Mouse (Mus musculus) liver, embryonic 13.5 days (tissue): Measurements from ENCODE around the gene Zfp827. TPM values are rescaled to one million over a fixed set of nuclear protein-coding genes. Genes with fewer than 3 reads are reported as not detected.

ENCODE experiments used
- ATAC-seq: fragments of 200-750 bp; cut with Nextera tagmentation; 2 replicates; pipeline ENCODE4 v1.8.0; 2017; ENCODE audit warnings: low read depth, mild to moderate bottlenecking, moderate number of reproducible peaks, moderate library complexity
- DNase-seq: peaks from one replicate; pipeline ENCODE4 v3.0.0; 2022
- H3K27ac ChIP-seq: fragments of 300-500 bp; sonication (generic); 2 replicates; pipeline ENCODE4 v1.5.1; 2015; ENCODE audit warnings: moderate library complexity, mild to moderate bottlenecking, inconsistent platforms
- H3K27me3 ChIP-seq: fragments of 300-500 bp; sonication (generic); 2 replicates; pipeline ENCODE4 v1.6.1; 2015; ENCODE audit warnings: mild to moderate bottlenecking, inconsistent platforms
- H3K36me3 ChIP-seq: fragments of 300-500 bp; sonication (generic); 2 replicates; pipeline ENCODE4 v1.6.1; 2015; ENCODE audit warnings: mild to moderate bottlenecking, inconsistent platforms
- H3K4me1 ChIP-seq: fragments of 300-500 bp; sonication (generic); replicated peaks from 2 replicates; pipeline ENCODE4 v1.6.1; 2015; ENCODE audit warnings: inconsistent platforms
- H3K4me2 ChIP-seq: fragments of 300-500 bp; sonication (generic); 2 replicates; pipeline ENCODE4 v1.6.1; 2015; ENCODE audit warnings: inconsistent platforms, mild to moderate bottlenecking, moderate library complexity
- H3K4me3 ChIP-seq: fragments of 300-500 bp; sonication (generic); replicated peaks from 2 replicates; pipeline ENCODE4 v1.5.1; 2015; ENCODE audit warnings: mild to moderate bottlenecking, inconsistent platforms
- H3K9ac ChIP-seq: fragments of 300-500 bp; sonication (generic); 2 replicates; pipeline ENCODE4 v1.6.1; 2015; ENCODE audit warnings: mild to moderate bottlenecking, inconsistent platforms
- H3K9me3 ChIP-seq: fragments of 300-500 bp; sonication (generic); replicated peaks from 2 replicates; pipeline ENCODE4 v1.6.1; 2016; ENCODE audit warnings: inconsistent platforms
- WGBS: fragments of 180-500 bp; shearing (Covaris S2); methylation state at CpG from one replicate; pipeline ENCODE4 v1.1.7; 2015; ENCODE audit not compliant: insufficient replicate concordance; 5-methylcytosine and 5-hydroxymethylcytosine counted together
- polyA plus RNA-seq: library from polyadenylated mRNA; unstranded; fragments of >200 nt; fragmentation: Nextera tagmentation; extraction: Ambion mirVana; gene quantifications from 2 replicates; pipeline ENCODE4 v1.2.1, GENCODE M21; 2015

Zfp827 gene
- polyA plus RNA-seq, 1 experiment from 2014 or later: 0.50 TPM

- ATAC-seq: no peak
- no peak overlapping the region for H3K27ac ChIP-seq
- no peak overlapping the region for H3K4me3 ChIP-seq
- H3K9ac ChIP-seq: no peak overlapping the region
- no peaks in the 10 kb centered on the region for H3K27me3 ChIP-seq
- no peaks in the 10 kb centered on the region for H3K36me3 ChIP-seq
- no peak overlapping the region for H3K4me2 ChIP-seq
- H3K4me1 ChIP-seq: no peaks in the 10 kb centered on the region
- no peaks in the 10 kb centered on the region for H3K9me3 ChIP-seq
- DNase-seq: no peak
- 22% methylated on average over 7 of the region's 7 CpGs for WGBS
Measured at GRCm38 (mm10) chr8:79225586-79225985, 197.3 kb downstream of the Zfp827 start.

- WGBS: 44% methylated on average over 3 of the region's 3 CpGs
- H3K4me2 ChIP-seq: no peak overlapping the region
- no peaks in the 10 kb centered on the region for H3K4me1 ChIP-seq
- DNase-seq (no peak), ATAC-seq (no peak)
- H3K36me3 ChIP-seq: no peaks in the 10 kb centered on the region
- no peak overlapping the region for H3K4me3 ChIP-seq
- no peaks in the 10 kb centered on the region for H3K27me3 ChIP-seq
- H3K9me3 ChIP-seq: no peaks in the 10 kb centered on the region
- no peak overlapping the region for H3K27ac ChIP-seq
- H3K9ac ChIP-seq: no peak overlapping the region
Measured at GRCm38 (mm10) chr8:79226046-79226445, 197.8 kb downstream of the Zfp827 start.

GRCm38 (mm10) chr8:79227194-79227593, 199.0 kb downstream of the Zfp827 start:
- Histone ChIP-seq H3K27me3 (no peaks in the 10 kb centered on the region), H3K4me3 (no peak overlapping the region), H3K4me2 (no peak overlapping the region), H3K27ac (no peak overlapping the region), H3K9me3 (no peaks in the 10 kb centered on the region), H3K9ac (no peak overlapping the region), H3K4me1 (no peaks in the 10 kb centered on the region), H3K36me3 (no peaks in the 10 kb centered on the region)
- DNase-seq (no peak), ATAC-seq (no peak)
- 60% methylated on average over 4 of the region's 4 CpGs for WGBS

GRCm38 (mm10) chr8:79227916-79228315, 199.7 kb downstream of the Zfp827 start:
- Histone ChIP-seq H3K4me3 (no peak overlapping the region), H3K4me2 (no peak overlapping the region), H3K36me3 (no peaks in the 10 kb centered on the region), H3K9me3 (no peaks in the 10 kb centered on the region), H3K9ac (no peak overlapping the region), H3K4me1 (no peaks in the 10 kb centered on the region), H3K27me3 (no peaks in the 10 kb centered on the region), H3K27ac (no peak overlapping the region)
- ATAC-seq (no peak), DNase-seq (no peak)
- 67% methylated on average over 3 of the region's 3 CpGs for WGBS

- Histone ChIP-seq H3K27me3 (no peaks in the 10 kb centered on the region), H3K9me3 (no peaks in the 10 kb centered on the region), H3K4me2 (no peak overlapping the region), H3K4me1 (no peaks in the 10 kb centered on the region), H3K9ac (no peak overlapping the region), H3K4me3 (no peak overlapping the region), H3K36me3 (no peaks in the 10 kb centered on the region), H3K27ac (no peak overlapping the region)
- DNase-seq (no peak), ATAC-seq (no peak)
- WGBS: 81% methylated on average over 8 of the region's 8 CpGs
Measured at GRCm38 (mm10) chr8:79229266-79229888, 201.1 kb downstream of the Zfp827 start.

- ATAC-seq: no peak
- H3K9me3 ChIP-seq: no peaks in the 10 kb centered on the region
- no peaks in the 10 kb centered on the region for H3K4me1 ChIP-seq
- no peak overlapping the region for H3K4me3 ChIP-seq
- no peaks in the 10 kb centered on the region for H3K36me3 ChIP-seq
- H3K4me2 ChIP-seq: no peak overlapping the region
- DNase-seq: no peak
- no peak overlapping the region for H3K27ac ChIP-seq
- WGBS: 23% methylated on average over 3 of the region's 3 CpGs
- no peak overlapping the region for H3K9ac ChIP-seq
- H3K27me3 ChIP-seq: no peaks in the 10 kb centered on the region
Measured at GRCm38 (mm10) chr8:79239320-79239719, 211.1 kb downstream of the Zfp827 start.

GRCm38 (mm10) chr8:79239996-79240395, 211.8 kb downstream of the Zfp827 start:
- DNase-seq: no peak
- 64% methylated on average over 7 of the region's 7 CpGs for WGBS
- H3K9me3 ChIP-seq: no peaks in the 10 kb centered on the region
- no peak overlapping the region for H3K27ac ChIP-seq
- no peak overlapping the region for H3K4me2 ChIP-seq
- no peak overlapping the region for H3K4me3 ChIP-seq
- H3K27me3 ChIP-seq: no peaks in the 10 kb centered on the region
- H3K9ac ChIP-seq: no peak overlapping the region
- no peaks in the 10 kb centered on the region for H3K36me3 ChIP-seq
- no peak for ATAC-seq
- H3K4me1 ChIP-seq: no peaks in the 10 kb centered on the region

Other genes starting within 250 kb of the Zfp827 start
- 126 and 130 TPM in 2 replicates for gene Lsm6, start 207.3 kb upstream of the Zfp827 start, polyA plus RNA-seq
- gene 1700011L22Rik, start 220.1 kb downstream of the Zfp827 start, polyA plus RNA-seq: not detected in 2 replicates